Mouse (Mus musculus) megakaryocyte progenitor cell, adult 5-6 weeks (primary cell): ENCODE data around the gene Taf6. TPM values are rescaled to one million over a fixed set of nuclear protein-coding genes. Genes with fewer than 3 reads are reported as not detected.

Experiments used
- ATAC-seq: replicated peaks from 2 replicates; pipeline ENCODE4 v1.8.0; 2016; ENCODE audit warnings: mild to moderate bottlenecking, moderate TSS enrichment, inconsistent platforms; ENCODE audit not compliant: poor library complexity
- total RNA-seq, 2 experiments: library from RNA; stranded (forward) in 1 of 2; stranded (reverse) in 1 of 2; fragments of 157-497, 149-512 nt in 1 of 2; fragments of 200-1000 nt in 1 of 2; gene quantifications; 2 replicates each; pipeline versions ENCODE4 v1.2.3 to v1.2.4; 2015 to 2017

The Taf6 gene
- total RNA-seq, 2 experiments from 2014 or later: 23.2 to 34.0 TPM

- ATAC-seq: peak; percentile 13
These were observed 14.0 kb downstream of the Taf6 start for GRCm38 (mm10) chr5:138173217-138173616.

- ATAC-seq: peak; percentile 68
These were observed 15.4 kb downstream of the Taf6 start, which contains the start of the genes Ap4m1 and Mcm7 for GRCm38 (mm10) chr5:138171695-138172491. TSS of gene Ap4m1 (plus strand) at chr5:138172002. TSS of gene Mcm7 (minus strand) at chr5:138172422.

- ATAC-seq: peak; percentile 63
These were observed 16.2 kb downstream of the Taf6 start for GRCm38 (mm10) chr5:138170936-138171561.

DNA sequence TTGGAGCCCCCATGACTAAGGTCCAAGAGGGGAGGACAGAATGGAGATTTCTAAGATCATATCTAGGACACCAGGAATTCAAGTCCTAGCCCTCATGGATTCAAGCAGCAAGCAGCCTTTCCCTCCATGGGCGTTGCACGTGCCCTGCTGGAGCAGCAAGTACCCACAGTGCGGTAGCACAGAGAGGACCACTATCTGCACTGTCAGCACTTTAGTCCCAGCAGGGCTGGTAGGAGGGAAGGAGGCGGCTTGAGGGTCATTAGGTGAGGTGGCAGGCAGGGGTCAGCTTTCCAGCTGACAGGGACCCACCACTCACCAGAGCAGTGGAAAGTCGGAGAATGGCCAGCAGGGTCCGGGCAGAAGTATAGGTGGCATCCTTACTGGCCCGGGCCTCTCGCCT lies 21.7 kb downstream of the Taf6 start:
- ATAC-seq: no peak

DNA sequence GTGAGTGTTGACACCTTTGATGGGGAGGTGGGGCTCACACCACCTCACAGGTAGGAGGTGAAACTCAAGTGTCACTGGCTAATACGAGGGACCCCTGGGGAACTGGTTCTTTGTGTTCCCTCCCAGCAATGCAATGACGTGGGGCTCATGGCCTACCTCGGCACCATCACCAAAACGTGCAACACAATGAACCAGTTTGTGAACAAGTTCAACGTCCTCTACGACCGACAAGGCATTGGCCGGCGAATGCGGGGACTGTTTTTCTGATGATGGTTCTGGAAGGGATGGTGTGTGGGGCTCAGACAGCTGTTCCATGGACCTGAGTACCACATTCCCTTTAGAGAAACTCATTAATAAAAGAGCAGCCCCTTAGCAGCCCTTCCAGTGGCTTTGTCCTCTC lies 23.6 kb downstream of the Taf6 start:
- no peak for ATAC-seq

GRCm38 (mm10) chr5:138163046-138163445 lies 24.2 kb downstream of the Taf6 start:
- no peak for ATAC-seq

DNA sequence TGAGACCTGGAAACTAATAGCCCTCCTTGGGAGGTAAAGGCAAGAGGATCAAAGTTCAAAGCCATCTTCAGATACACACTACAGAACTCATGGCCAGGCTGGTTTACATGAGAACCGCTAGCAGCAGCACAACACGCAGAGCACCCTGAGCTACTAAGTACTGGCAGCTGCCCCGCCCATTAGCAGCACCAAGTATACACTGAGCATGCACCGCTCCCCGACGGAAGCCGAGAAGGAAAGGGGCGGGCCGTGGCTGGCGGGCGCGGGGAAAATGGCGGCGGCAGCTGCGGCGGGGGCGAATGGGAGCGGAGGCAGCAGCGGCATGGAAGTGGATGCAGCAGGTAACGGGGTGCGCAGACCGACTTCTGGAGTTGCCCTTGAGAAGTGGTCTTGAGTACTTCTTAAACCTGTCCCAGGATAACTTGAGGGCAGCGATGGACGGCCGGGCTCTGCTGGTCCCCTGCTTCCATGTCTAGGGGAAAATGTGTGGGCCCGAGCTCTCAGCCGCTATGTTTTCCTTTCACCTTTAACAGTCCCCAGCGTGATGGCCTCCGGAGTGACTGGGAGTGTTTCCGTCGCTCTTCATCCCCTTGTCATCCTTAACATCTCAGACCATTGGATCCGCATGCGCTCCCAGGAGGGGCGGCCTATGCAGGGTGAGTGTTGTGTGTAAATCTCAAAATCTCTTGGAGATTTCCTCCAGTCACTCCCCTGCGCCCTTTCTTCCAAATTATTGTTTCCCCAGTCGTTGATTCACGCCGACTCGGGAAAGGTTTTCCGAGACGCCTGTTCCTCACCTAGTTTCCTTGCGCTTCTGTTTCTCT lies 26.2 kb downstream of the Taf6 start, which contains the start of gene Cops6:
Gene Cops6, plus strand, starts transcription at position 230 of the 824 bp plus-strand sequence.
- ATAC-seq: peak; percentile 95

DNA sequence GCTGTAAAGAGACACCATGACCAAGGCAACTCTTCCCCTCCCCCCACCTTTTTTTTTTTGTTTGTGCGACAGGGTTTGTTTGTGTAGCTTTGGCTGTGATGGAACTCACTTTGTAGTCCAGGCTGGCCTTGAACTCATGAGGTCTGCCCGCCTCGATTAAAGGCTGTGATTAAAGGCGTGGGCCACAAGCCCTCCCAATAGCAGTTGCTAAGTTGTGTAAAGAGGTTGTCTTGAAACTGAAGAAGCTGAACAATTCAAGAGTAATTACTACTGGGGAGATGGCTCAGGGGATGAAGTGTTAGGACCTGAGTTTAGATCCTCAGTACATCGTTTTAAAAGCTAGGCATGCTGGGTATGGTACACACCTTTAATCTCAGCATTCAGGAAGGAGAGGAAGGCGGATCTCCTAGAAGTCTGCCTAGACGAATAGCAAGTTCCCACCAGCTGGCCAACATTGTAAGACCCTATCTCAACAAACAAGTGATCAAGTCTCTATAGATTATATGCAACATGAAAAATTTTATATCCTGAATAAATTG lies 27.0 kb downstream of the Taf6 start:
- no peak for ATAC-seq

DNA sequence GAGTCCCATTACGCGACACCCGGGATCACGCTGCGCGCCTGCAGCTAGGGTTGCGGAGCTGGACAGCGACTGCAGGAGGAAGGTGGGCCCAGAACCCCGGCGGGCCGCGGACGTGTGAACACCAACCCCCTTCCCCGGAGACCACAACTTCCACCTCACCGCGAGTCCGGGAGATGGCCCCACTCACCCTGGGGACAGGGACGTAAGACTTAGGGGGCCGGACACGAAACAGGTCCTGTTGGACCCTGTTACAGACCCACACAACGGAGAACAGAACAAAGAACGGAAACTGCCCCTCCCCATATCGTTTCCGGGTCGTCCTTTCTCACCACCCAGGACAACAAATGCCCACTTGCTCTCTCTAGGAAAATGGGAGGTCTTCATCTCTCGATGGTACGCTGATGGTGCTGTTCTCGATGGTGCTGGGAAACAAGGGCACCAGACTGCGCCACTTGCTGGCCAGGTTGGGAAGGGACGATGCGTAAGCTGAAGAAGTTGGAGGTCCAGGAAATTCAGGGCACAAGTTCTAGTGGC lies 31.7 kb downstream of the Taf6 start, which contains the start of gene Zfp113:
Gene Zfp113, minus strand, starts transcription at position 302 of the 534 bp plus-strand sequence.
- peak; percentile 97 for ATAC-seq

GRCm38 (mm10) chr5:138154390-138154789 lies 32.9 kb downstream of the Taf6 start:
- ATAC-seq: no peak

DNA sequence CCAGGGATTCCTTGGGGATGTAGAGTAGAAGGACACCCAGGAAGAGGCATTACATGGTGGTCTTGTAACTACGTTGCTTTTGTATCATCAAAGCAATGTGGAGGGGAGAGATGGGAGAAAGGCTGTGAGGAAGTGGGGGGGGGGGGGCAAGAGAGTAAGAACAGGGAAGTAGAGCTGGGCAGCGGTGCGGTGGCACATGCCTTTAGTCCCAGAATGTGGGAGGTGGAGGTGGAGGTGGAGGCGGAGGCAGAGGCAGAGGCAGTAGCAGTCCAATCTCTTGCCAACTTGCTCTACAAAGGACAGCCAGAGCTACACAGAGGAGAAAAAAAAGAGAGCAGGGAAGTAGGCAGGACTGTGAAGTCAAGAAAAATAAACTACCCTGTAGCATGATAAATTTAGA lies 48.7 kb downstream of the Taf6 start:
- ATAC-seq: peak; percentile 47

DNA sequence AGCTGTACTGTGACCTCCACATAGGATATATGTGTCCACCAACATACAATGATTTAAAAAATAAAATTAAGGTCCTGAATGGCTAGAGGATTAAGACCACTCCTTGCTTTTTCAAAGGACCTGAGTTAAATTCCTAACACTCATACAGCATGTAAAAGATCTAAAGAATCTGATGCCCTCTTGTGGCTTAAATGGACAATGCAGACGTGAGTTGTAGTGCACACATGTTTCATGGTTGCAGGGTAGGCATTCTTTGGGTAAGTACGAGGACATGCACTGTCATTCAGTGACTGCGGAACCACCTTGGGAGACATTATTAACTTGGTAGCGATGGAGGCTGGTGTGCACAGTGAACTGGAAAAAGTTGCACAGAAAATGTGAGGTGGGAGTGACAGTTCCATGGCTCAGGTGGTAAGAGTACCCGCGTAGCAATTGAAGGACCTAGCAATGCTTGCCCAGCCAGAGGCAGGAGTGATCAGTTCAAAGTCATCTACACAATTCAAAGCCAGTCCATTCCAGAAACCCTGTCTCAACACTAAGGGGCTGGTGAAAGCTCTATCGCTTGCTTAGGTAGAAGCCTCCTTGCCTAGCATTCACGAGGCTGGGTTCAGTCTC lies 49.2 kb downstream of the Taf6 start:
- ATAC-seq: peak; percentile 89

DNA sequence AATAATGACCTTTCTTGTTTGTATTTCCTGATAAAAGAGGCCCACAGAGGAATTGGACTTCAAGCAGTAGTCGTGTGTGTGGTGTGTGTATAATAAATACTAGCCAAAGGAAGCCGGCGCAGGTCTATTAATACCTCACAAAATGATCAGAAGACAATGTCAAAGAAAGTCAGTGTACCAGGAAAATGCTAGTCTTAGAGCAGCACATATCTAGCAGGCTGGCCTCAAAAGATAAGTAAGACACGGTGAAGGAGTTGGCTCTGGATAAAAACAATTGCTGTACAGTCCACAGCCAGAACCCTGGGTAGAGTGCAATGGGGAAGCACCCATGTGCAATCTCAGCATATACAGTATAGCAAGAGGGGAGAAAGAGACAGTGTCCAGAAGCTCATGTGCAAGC lies 50.0 kb downstream of the Taf6 start:
- peak; percentile 76 for ATAC-seq

DNA sequence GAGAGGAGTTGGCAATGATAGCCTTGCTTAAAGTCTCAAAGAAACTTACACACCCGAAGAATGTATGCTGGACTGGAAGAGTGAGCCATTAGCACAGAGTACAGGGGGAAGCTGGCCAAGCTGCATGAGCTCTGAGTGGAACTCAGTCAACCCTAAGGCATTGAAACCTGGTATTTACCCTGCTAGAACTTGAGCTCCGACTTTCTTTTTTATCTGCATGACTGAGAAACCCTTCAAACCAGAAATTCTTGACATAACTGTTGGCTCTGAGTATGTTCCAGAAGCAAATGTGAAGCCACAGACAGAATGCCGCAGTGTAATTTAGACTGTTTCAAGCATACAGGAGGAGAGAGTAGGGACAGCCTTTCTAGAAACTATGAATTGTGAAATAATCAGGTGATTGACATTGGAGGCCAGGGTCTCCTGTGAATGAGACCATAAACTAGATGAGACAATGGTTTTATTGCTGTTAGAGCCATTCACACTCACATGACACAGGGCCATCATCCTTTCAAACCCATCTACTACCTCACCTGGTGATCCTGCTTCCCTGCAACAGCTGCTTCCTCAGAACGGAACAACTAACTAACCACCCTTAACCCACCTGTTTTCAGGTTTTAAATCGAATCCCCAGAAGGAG lies 54.7 kb downstream of the Taf6 start:
- no peak for ATAC-seq

Other genes with a start within 250 kb of the Taf6 start
- not detected in 2 replicates for gene Gjc3, start 224.4 kb downstream of the Taf6 start, total RNA-seq (2015)
- not detected in 2 replicates for gene Gjc3, start 224.4 kb downstream of the Taf6 start, total RNA-seq (2017)
- gene Azgp1, start 205.9 kb downstream of the Taf6 start, total RNA-seq (2015): not detected in 2 replicates
- gene Azgp1, start 205.9 kb downstream of the Taf6 start, total RNA-seq (2017): not detected in 2 replicates
- gene Smok3a, start 166.2 kb downstream of the Taf6 start, total RNA-seq (2015): not detected in 2 replicates
- not detected in 2 replicates for gene Smok3a, start 166.2 kb downstream of the Taf6 start, total RNA-seq (2017)
- not detected in 2 replicates for gene Smok3b, start 166.0 kb downstream of the Taf6 start, total RNA-seq (2015)
- not detected in 2 replicates for gene Smok3b, start 166.0 kb downstream of the Taf6 start, total RNA-seq (2017)
- gene Smok3c, start 134.3 kb downstream of the Taf6 start, total RNA-seq (2015): not detected in 2 replicates
- gene Smok3c, start 134.3 kb downstream of the Taf6 start, total RNA-seq (2017): not detected in 2 replicates
- 26.0 and 30.1 TPM in 2 replicates for gene Zkscan1, start 102.4 kb downstream of the Taf6 start, total RNA-seq (2015)
- gene Zkscan1, start 102.4 kb downstream of the Taf6 start, total RNA-seq (2017): 19.9 and 25.2 TPM in 2 replicates
- gene Zscan21, start 70.5 kb downstream of the Taf6 start, total RNA-seq (2015): 13.9 and 14.0 TPM in 2 replicates
- gene Zscan21, start 70.5 kb downstream of the Taf6 start, total RNA-seq (2017): 11.8 and 12.5 TPM in 2 replicates
- 6.5 and 7.5 TPM in 2 replicates for gene Zfp113, start 31.7 kb downstream of the Taf6 start, total RNA-seq (2015)
- gene Zfp113, start 31.7 kb downstream of the Taf6 start, total RNA-seq (2017): 7.8 and 8.0 TPM in 2 replicates
- gene Cops6, start 26.4 kb downstream of the Taf6 start, total RNA-seq (2015): 161 and 164 TPM in 2 replicates
- gene Cops6, start 26.4 kb downstream of the Taf6 start, total RNA-seq (2017): 54.4 and 55.6 TPM in 2 replicates
- 14.3 and 15.9 TPM in 2 replicates for gene Ap4m1, start 15.4 kb downstream of the Taf6 start, total RNA-seq (2015)
- 34.1 and 36.9 TPM in 2 replicates for gene Ap4m1, start 15.4 kb downstream of the Taf6 start, total RNA-seq (2017)
- gene Mcm7, start 15.0 kb downstream of the Taf6 start, total RNA-seq (2015): 239 and 250 TPM in 2 replicates
- gene Mcm7, start 15.0 kb downstream of the Taf6 start, total RNA-seq (2017): 395 and 444 TPM in 2 replicates
- gene Cnpy4, start within 50 bp of the Taf6 start, total RNA-seq (2015): 28.7 and 30.1 TPM in 2 replicates
- gene Cnpy4, start within 50 bp of the Taf6 start, total RNA-seq (2017): 45.8 and 59.3 TPM in 2 replicates
- gene Mblac1, start 6.9 kb upstream of the Taf6 start, total RNA-seq (2015): 6.9 and 7.1 TPM in 2 replicates
- gene Mblac1, start 6.9 kb upstream of the Taf6 start, total RNA-seq (2017): 9.4 and 10.0 TPM in 2 replicates
- gene Nxpe5, start 38.4 kb upstream of the Taf6 start, total RNA-seq (2015): 0.94 and 2.0 TPM in 2 replicates
- 1.9 and 2.2 TPM in 2 replicates for gene Nxpe5, start 38.4 kb upstream of the Taf6 start, total RNA-seq (2017)
- 123 and 127 TPM in 2 replicates for gene Lamtor4, start 68.0 kb upstream of the Taf6 start, total RNA-seq (2015)
- gene Lamtor4, start 68.0 kb upstream of the Taf6 start, total RNA-seq (2017): 69.9 and 101 TPM in 2 replicates
- gene BC037034, start 76.6 kb upstream of the Taf6 start, total RNA-seq (2015): 35.7 and 44.1 TPM in 2 replicates
- 44.1 and 46.7 TPM in 2 replicates for gene BC037034, start 76.6 kb upstream of the Taf6 start, total RNA-seq (2017)
- not detected in 2 replicates for gene Gal3st4, start 85.4 kb upstream of the Taf6 start, total RNA-seq (2015)
- gene Gal3st4, start 85.4 kb upstream of the Taf6 start, total RNA-seq (2017): 0.12 and 0.30 TPM in 2 replicates
- gene Gm43720, start 92.5 kb upstream of the Taf6 start, total RNA-seq (2015): not detected in 2 replicates
- not detected in 2 replicates for gene Gm43720, start 92.5 kb upstream of the Taf6 start, total RNA-seq (2017)
- gene Gpc2, start 92.6 kb upstream of the Taf6 start, total RNA-seq (2015): 1.2 and 2.0 TPM in 2 replicates
- 3.2 and 3.9 TPM in 2 replicates for gene Gpc2, start 92.6 kb upstream of the Taf6 start, total RNA-seq (2017)
- 15.7 and 20.2 TPM in 2 replicates for gene Stag3, start 92.8 kb upstream of the Taf6 start, total RNA-seq (2015)
- 9.3 and 22.2 TPM in 2 replicates for gene Stag3, start 92.8 kb upstream of the Taf6 start, total RNA-seq (2017)
- gene Pvrig, start 154.5 kb upstream of the Taf6 start, total RNA-seq (2015): 0.54 TPM in 1 of 2 replicates, not detected in the other
- gene Pvrig, start 154.5 kb upstream of the Taf6 start, total RNA-seq (2017): 0.17 and 0.34 TPM in 2 replicates